Mouse (Mus musculus) limb, embryonic 13.5 days (tissue): ENCODE data around the gene Pex12. TPM values are rescaled to one million over a fixed set of nuclear protein-coding genes. Genes with fewer than 3 reads are reported as not detected.

Experiments used
- polyA plus RNA-seq: library from polyadenylated mRNA; unstranded; fragments of >200 nt; fragmentation: Nextera tagmentation; extraction: Ambion mirVana; gene quantifications from 2 replicates; pipeline ENCODE4 v1.2.1, GENCODE M21; 2015

Gene Pex12
- polyA plus RNA-seq, 1 experiment from 2014 or later: 16.2 TPM

Other genes with a start within 250 kb of the Pex12 start
- 2.7 and 3.2 TPM in 2 replicates for gene Slfn2, start 237.5 kb downstream of the Pex12 start, polyA plus RNA-seq
- 0.10 TPM in 1 of 2 replicates, not detected in the other for gene Slfn1, start 185.7 kb downstream of the Pex12 start, polyA plus RNA-seq
- 0.17 and 0.29 TPM in 2 replicates for gene Slfn4, start 127.4 kb downstream of the Pex12 start, polyA plus RNA-seq
- 0.65 and 0.68 TPM in 2 replicates for gene Slfn3, start 111.3 kb downstream of the Pex12 start, polyA plus RNA-seq
- gene Slfn14, start 15.9 kb downstream of the Pex12 start, polyA plus RNA-seq: 0.15 and 0.29 TPM in 2 replicates
- 51.6 and 57.8 TPM in 2 replicates for gene Ap2b1, start 3.6 kb downstream of the Pex12 start, polyA plus RNA-seq
- gene Rasl10b, start 106.6 kb upstream of the Pex12 start, polyA plus RNA-seq: 3.7 and 4.1 TPM in 2 replicates
- not detected in 2 replicates for gene Gas2l2, start 126.9 kb upstream of the Pex12 start, polyA plus RNA-seq
- 0.56 TPM in 1 of 2 replicates, not detected in the other for gene 1700020L24Rik, start 135.1 kb upstream of the Pex12 start, polyA plus RNA-seq
- 3.0 and 4.5 TPM in 2 replicates for gene Mmp28, start 160.5 kb upstream of the Pex12 start, polyA plus RNA-seq
- 16.9 and 19.3 TPM in 2 replicates for gene Taf15, start 170.5 kb upstream of the Pex12 start, polyA plus RNA-seq
- not detected in 2 replicates for gene Heatr9, start 219.6 kb upstream of the Pex12 start, polyA plus RNA-seq
- gene Ccl5, start 227.9 kb upstream of the Pex12 start, polyA plus RNA-seq: 0.66 and 1.2 TPM in 2 replicates